Mouse (Mus musculus) MEL (cell line): ENCODE results near the gene Slc22a7. TPM values are rescaled to one million over a fixed set of nuclear protein-coding genes. Genes with fewer than 3 reads are reported as not detected.

ENCODE experiments used
- DNase-seq: peaks from one replicate; pipeline ENCODE4 v3.0.0; 2011; ENCODE audit warnings: low read depth, low spot score
- H3K27ac ChIP-seq: 2 replicates; pipeline ENCODE4 v1.5.1; 2012; ENCODE audit warnings: low read depth, mild to moderate bottlenecking, control low read depth, low read length, moderate library complexity; ENCODE audit not compliant: control insufficient read depth
- H3K27me3 ChIP-seq, 2 experiments: fragments of 150-350 bp in 1 of 2; sonication (generic) in 1 of 2; 2 replicates each; pipeline ENCODE4 v1.6.1; 2012; ENCODE audit warnings: low read length in 2 of 2, mild to moderate bottlenecking in 2 of 2, improper control_type of control experiment in 1 of 2, moderate library complexity in 1 of 2; ENCODE audit not compliant: insufficient read depth in 2 of 2, control insufficient read depth in 1 of 2
- H3K36me3 ChIP-seq, 2 experiments: 2 replicates each; pipeline ENCODE4 v1.6.1; 2012 to 2014; ENCODE audit warnings: low read length in 2 of 2, improper control_type of control experiment in 1 of 2, inconsistent platforms in 1 of 2, mild to moderate bottlenecking in 1 of 2; ENCODE audit not compliant: insufficient read depth in 2 of 2, control insufficient read depth in 1 of 2
- H3K4me1 ChIP-seq, 2 experiments: fragments of 150-350 bp in 1 of 2; sonication (generic) in 1 of 2; 2 replicates each; pipeline ENCODE4 v1.6.1; 2012; ENCODE audit warnings: low read length in 2 of 2, improper control_type of control experiment in 1 of 2, mild to moderate bottlenecking in 1 of 2; ENCODE audit not compliant: insufficient read depth in 2 of 2, control insufficient read depth in 1 of 2
- H3K4me3 ChIP-seq, 2 experiments: fragments of 150-350 bp in 1 of 2; sonication (generic) in 1 of 2; 2 replicates each; pipeline ENCODE4 v1.5.1; 2012; ENCODE audit warnings: low read depth in 2 of 2, low read length in 2 of 2, mild to moderate bottlenecking in 2 of 2, moderate library complexity in 2 of 2, control low read depth in 1 of 2, improper control_type of control experiment in 1 of 2; ENCODE audit not compliant: control insufficient read depth in 1 of 2, insufficient read depth in 1 of 2
- H3K79me2 ChIP-seq: 2 replicates; pipeline ENCODE4 v1.6.1; 2012; ENCODE audit warnings: mild to moderate bottlenecking, low read length, moderate library complexity; ENCODE audit not compliant: control insufficient read depth, poor library complexity, insufficient read depth
- H3K9ac ChIP-seq: 2 replicates; pipeline ENCODE4 v1.6.1; 2012; ENCODE audit warnings: low read depth, mild to moderate bottlenecking, control low read depth, low read length, moderate library complexity; ENCODE audit not compliant: control insufficient read depth, poor library complexity, severe bottlenecking
- H3K9me3 ChIP-seq: fragments of 150-350 bp; sonication (generic); replicated peaks from 2 replicates; pipeline ENCODE4 v1.6.1; 2012; ENCODE audit warnings: mild to moderate bottlenecking, low read length, improper control_type of control experiment, moderate library complexity; ENCODE audit not compliant: insufficient read depth
- CHD1 ChIP-seq: IDR thresholded peaks from 2 replicates; pipeline ENCODE4 v1.6.1; 2012; ENCODE audit warnings: low read depth, mild to moderate bottlenecking, inconsistent platforms, low read length, improper control_type of control experiment
- CHD2 ChIP-seq: IDR thresholded peaks from 2 replicates; pipeline ENCODE4 v1.6.1; 2011; ENCODE audit warnings: low read length, improper control_type of control experiment
- CTCF ChIP-seq, 3 experiments: IDR thresholded peaks in 2 of 3; conservative IDR thresholded peaks in 1 of 3; 2 replicates each; pipeline ENCODE4 v1.5.1; 2011 to 2012; ENCODE audit warnings: low read length in 3 of 3, low read depth in 2 of 3, mild to moderate bottlenecking in 2 of 3, improper control_type of control experiment in 1 of 3, inconsistent platforms in 1 of 3, mixed read lengths in 1 of 3, moderate library complexity in 1 of 3; ENCODE audit not compliant: control insufficient read depth in 1 of 3, insufficient read depth in 1 of 3, poor library complexity in 1 of 3, severe bottlenecking in 1 of 3
- EP300 ChIP-seq, 2 experiments: IDR thresholded peaks; 2 replicates each; pipeline ENCODE4 v1.6.1; 2011; ENCODE audit warnings: improper control_type of control experiment in 2 of 2, low read length in 2 of 2, low read depth in 1 of 2, mild to moderate bottlenecking in 1 of 2
- GATA1 ChIP-seq: IDR thresholded peaks from 2 replicates; pipeline ENCODE4 v1.6.1; 2011; ENCODE audit warnings: low read depth, low read length, improper control_type of control experiment
- HCFC1 ChIP-seq: IDR thresholded peaks from 2 replicates; pipeline ENCODE4 v1.6.1; 2012; ENCODE audit warnings: low read depth, mild to moderate bottlenecking, inconsistent platforms, low read length, improper control_type of control experiment, moderate library complexity
- MAZ ChIP-seq: IDR thresholded peaks from 2 replicates; pipeline ENCODE4 v1.6.1; 2012; ENCODE audit warnings: low read depth, mild to moderate bottlenecking, inconsistent platforms, low read length, improper control_type of control experiment
- MYC ChIP-seq: IDR thresholded peaks from 2 replicates; pipeline ENCODE4 v1.6.1; 2011; ENCODE audit warnings: low read depth, mild to moderate bottlenecking, low read length, improper control_type of control experiment, moderate library complexity
- POLR2AphosphoS2 ChIP-seq: IDR thresholded peaks from 2 replicates; pipeline ENCODE4 v1.6.1; 2011; ENCODE audit warnings: low read length, improper control_type of control experiment
- POLR2AphosphoS5 ChIP-seq: IDR thresholded peaks from 2 replicates; pipeline ENCODE4 v1.6.1; 2012; ENCODE audit warnings: low read depth, borderline replicate concordance, mild to moderate bottlenecking, inconsistent platforms, low read length, moderate library complexity, mixed read lengths
- RAD21 ChIP-seq: IDR thresholded peaks from 2 replicates; pipeline ENCODE4 v1.6.1; 2011; ENCODE audit warnings: mild to moderate bottlenecking, low read depth, low read length, improper control_type of control experiment
- RCOR1 ChIP-seq: IDR thresholded peaks from 2 replicates; pipeline ENCODE4 v1.6.1; 2012; ENCODE audit warnings: low read depth, mild to moderate bottlenecking, inconsistent platforms, low read length, improper control_type of control experiment
- SMC3 ChIP-seq: IDR thresholded peaks from 2 replicates; pipeline ENCODE4 v1.6.1; 2011; ENCODE audit warnings: low read depth, low read length, improper control_type of control experiment
- TAL1 ChIP-seq: IDR thresholded peaks from 2 replicates; pipeline ENCODE4 v1.6.1; 2012; ENCODE audit warnings: mild to moderate bottlenecking, inconsistent platforms, low read length, moderate library complexity, mixed read lengths
- TBP ChIP-seq: IDR thresholded peaks from 2 replicates; pipeline ENCODE4 v1.8.0; 2011; ENCODE audit warnings: low read depth, low read length, improper control_type of control experiment
- UBTF ChIP-seq: IDR thresholded peaks from 2 replicates; pipeline ENCODE4 v1.6.1; 2012; ENCODE audit warnings: low read depth, mild to moderate bottlenecking, inconsistent platforms, low read length, improper control_type of control experiment, moderate library complexity, borderline replicate concordance; ENCODE audit not compliant: insufficient read depth
- USF1 ChIP-seq: IDR thresholded peaks from 2 replicates; pipeline ENCODE4 v1.6.1; 2014; ENCODE audit warnings: low read depth, mild to moderate bottlenecking, inconsistent platforms, low read length, improper control_type of control experiment, moderate library complexity
- ZC3H11A ChIP-seq: IDR thresholded peaks from 2 replicates; pipeline ENCODE4 v1.6.1; 2012; ENCODE audit warnings: low read depth, mild to moderate bottlenecking, inconsistent platforms, low read length, improper control_type of control experiment
- ZMIZ1 ChIP-seq: IDR thresholded peaks from 2 replicates; pipeline ENCODE4 v1.6.1; 2012; ENCODE audit warnings: low read depth, mild to moderate bottlenecking, inconsistent platforms, low read length, improper control_type of control experiment, moderate library complexity
- polyA plus RNA-seq, 2 experiments: library from polyadenylated mRNA; stranded (reverse) in 1 of 2; unstranded in 1 of 2; fragments of >175 nt in 1 of 2; fragments of >200 nt in 1 of 2; gene quantifications; 2 replicates each; pipeline versions ENCODE4 v1.2.1 to v1.2.4; 2012; ENCODE audit warnings: low replicate concordance in 2 of 2, low read depth in 1 of 2; ENCODE audit not compliant: insufficient read length in 2 of 2, insufficient read depth in 1 of 2, missing spikeins in 1 of 2
- total RNA-seq: library from RNA; depleted of rRNA; stranded (reverse); fragments of 300-350 nt; gene quantifications from 2 replicates; pipeline ENCODE4 v1.2.3, GENCODE M21; 2012

Slc22a7 gene
- total and polyA plus RNA-seq, 3 experiments = not detected

DNA sequence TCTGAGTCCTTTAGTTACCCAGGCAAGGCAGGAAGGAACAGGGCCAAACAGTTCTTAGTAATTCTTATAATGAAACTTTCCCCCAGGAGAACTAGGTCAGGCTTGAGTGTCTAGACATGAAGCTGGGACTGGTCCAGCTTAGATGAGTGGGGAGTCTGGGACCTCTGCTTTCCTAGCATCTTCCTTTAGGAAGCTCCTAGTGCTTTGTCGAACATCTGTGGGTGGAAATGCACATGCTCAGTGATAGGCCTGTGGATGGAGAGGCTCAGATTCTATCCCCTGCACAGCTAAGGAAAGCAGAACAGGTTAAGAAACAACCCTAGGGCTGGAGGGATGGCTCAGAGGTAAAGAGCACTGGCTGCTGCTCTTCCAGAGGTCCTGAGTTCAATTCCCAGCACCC, 43.6 kb downstream of the Slc22a7 start:
- H3K9ac ChIP-seq = no peak overlapping the region
- peaks cover 4 to 8% of the 10 kb centered on the region in 2 experiments; a peak in 2 of 4 replicates for H3K36me3 ChIP-seq

GRCm38 (mm10) chr17:46393012-46393411, 45.2 kb downstream of the Slc22a7 start:
- Histone ChIP-seq H3K27me3 (no peaks in the 10 kb centered on the region), H3K4me3 (no peak overlapping the region), H3K4me1 (peaks cover 2 to 4% of the 10 kb centered on the region in 2 experiments; a peak in 2 of 4 replicates), H3K9ac (no peak overlapping the region), H3K36me3 (peaks cover 4% of the 10 kb centered on the region in 2 experiments), H3K27ac (no peak overlapping the region), H3K79me2 (no peaks in the 10 kb centered on the region; the same call in 1 of the 2 replicates), H3K9me3 (no peaks in the 10 kb centered on the region)
- DNase-seq = peak; percentile 72
- TF ChIP-seq TBP = no peak
- TF ChIP-seq USF1 = no peak
- no peak for TF ChIP-seq MYC
- no peak for TF ChIP-seq CHD1
- no peak for TF ChIP-seq POLR2AphosphoS5
- TF ChIP-seq TAL1 = no peak
- no peak for TF ChIP-seq RCOR1
- TF ChIP-seq GATA1 = no peak
- TF ChIP-seq CHD2 = no peak
- peak; percentile 67 to 79 (median 74) for TF ChIP-seq CTCF (IDR thresholded peaks at IDR 0.05 in 2 of 3, conservative IDR thresholded peaks at IDR 0.05 in 1 of 3; ENCODE audit: control insufficient read depth in 1 of 3, insufficient read depth in 1 of 3, low read depth in 2 of 3, low read length in 3 of 3, poor library complexity in 1 of 3, severe bottlenecking in 1 of 3)
- TF ChIP-seq RAD21 = peak; percentile 80
- no peak for TF ChIP-seq POLR2AphosphoS2
- no peak for TF ChIP-seq UBTF
- peak; percentile 79 for TF ChIP-seq SMC3
- no peak for TF ChIP-seq ZMIZ1
- peak; percentile 50 for TF ChIP-seq ZC3H11A
- no peak for TF ChIP-seq EP300 (IDR thresholded peaks at IDR 0.05; ENCODE audit: low read depth in 1 of 2, low read length in 2 of 2)
- no peak for TF ChIP-seq HCFC1
- no peak for TF ChIP-seq MAZ

More for the DNA sequence above, 43.6 kb downstream of the Slc22a7 start:
- Histone ChIP-seq H3K4me1 (peaks cover 0 to 4% of the 10 kb centered on the region in 2 experiments; a peak in 1 of 4 replicates), H3K27ac (no peak overlapping the region), H3K79me2 (no peaks in the 10 kb centered on the region; the same call in 1 of the 2 replicates), H3K4me3 (no peak overlapping the region), H3K27me3 (no peaks in the 10 kb centered on the region), H3K9me3 (no peaks in the 10 kb centered on the region)
- no peak for DNase-seq
- TF ChIP-seq RCOR1 = no peak
